ENCODE assay signal across 8 mouse cellular contexts in the genomic region with DNA sequence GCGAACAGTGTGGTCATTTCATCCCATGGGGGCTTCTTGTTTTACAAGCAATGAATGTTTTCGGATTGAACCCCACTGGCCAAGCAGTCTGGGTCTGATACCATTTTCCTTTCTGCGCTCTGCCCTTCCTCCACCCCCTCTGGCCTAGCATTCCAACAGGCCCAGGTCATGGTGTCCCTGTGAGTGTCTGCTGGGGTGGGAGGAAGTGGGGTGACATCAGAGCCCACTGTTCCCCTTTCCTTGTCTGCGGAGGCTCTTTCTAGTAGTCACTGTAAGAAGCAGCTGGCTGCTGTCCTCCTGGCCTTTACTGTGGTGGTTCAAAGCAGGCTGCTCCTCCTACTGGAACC. TPM values are rescaled to one million over a fixed set of nuclear protein-coding genes. Genes with fewer than 3 reads are reported as not detected.
DNase-seq lines count a peak whose midpoint lies in the region; ATAC-seq and TF ChIP-seq lines count a peak whose summit lies in the region.

No protein-coding gene starts in this region.

- peak overlapping the region; percentile 77 for H3K27ac ChIP-seq in hindbrain, embryonic 10.5 days
- no peak overlapping the region for H3K27ac ChIP-seq in hindbrain, embryonic 11.5 days (ENCODE audit: low read depth, low read length)
- peak overlapping the region; percentile 82 for H3K27ac ChIP-seq in liver, postnatal 0 days (ENCODE audit: low read depth)

- ATAC-seq in hindbrain, embryonic 11.5 days (ENCODE audit: low FRiP score) = no peak
- ATAC-seq in liver, postnatal 0 days = peak; percentile 71
- ATAC-seq in CD4-positive, CD25-positive, alpha-beta regulatory T cell, adult 4 months = no peak

- H3K4me3 ChIP-seq in hindbrain, embryonic 10.5 days = no peak overlapping the region
- no peak overlapping the region for H3K4me3 ChIP-seq in hindbrain, embryonic 11.5 days (ENCODE audit: low read depth, low read length)
- 0 out of 2 replicates have a peak overlapping the region, but pooled peaks have one; percentile 4 for H3K4me3 ChIP-seq in liver, postnatal 0 days (ENCODE audit: low read depth, low read length)

- no peak overlapping the region for H3K9ac ChIP-seq in hindbrain, embryonic 11.5 days (ENCODE audit: low read depth, low read length)
- H3K9ac ChIP-seq in liver, postnatal 0 days (replicated peaks) = no peak overlapping the region

- no peak for TF ChIP-seq CTCF in liver, postnatal 0 days (IDR thresholded peaks at IDR 0.05; ENCODE audit: low read depth)

- peaks cover 4% of the 10 kb centered on the region; the same call in 1 of the 2 replicates for H3K36me3 ChIP-seq in hindbrain, embryonic 10.5 days
- H3K36me3 ChIP-seq in hindbrain, embryonic 11.5 days (ENCODE audit: control insufficient read depth, insufficient read depth, low read length) = no peaks in the 10 kb centered on the region
- H3K36me3 ChIP-seq in liver, postnatal 0 days (replicated peaks; ENCODE audit: insufficient read depth, low read length) = no peaks in the 10 kb centered on the region

- peaks cover 95% of the 10 kb centered on the region for H3K4me1 ChIP-seq in hindbrain, embryonic 10.5 days (replicated peaks)
- H3K4me1 ChIP-seq in hindbrain, embryonic 11.5 days (replicated peaks; ENCODE audit: control insufficient read depth, insufficient read depth, low read length) = peaks cover 23% of the 10 kb centered on the region
- peaks cover 43% of the 10 kb centered on the region for H3K4me1 ChIP-seq in liver, postnatal 0 days (ENCODE audit: insufficient read depth)

- no peak overlapping the region for H3K4me2 ChIP-seq in hindbrain, embryonic 11.5 days (replicated peaks; ENCODE audit: low read depth, low read length)
- H3K4me2 ChIP-seq in liver, postnatal 0 days (ENCODE audit: low read depth, low read length) = peak overlapping the region; percentile 47; the same call in 1 of the 2 replicates

- WGBS in hindbrain, embryonic 10.5 days = 54% methylated on average over 4 of the region's 4 CpGs
- WGBS in hindbrain, embryonic 11.5 days = 55% methylated on average over 4 of the region's 4 CpGs
- 44% methylated on average over 4 of the region's 4 CpGs for whole genome bisulfite sequencing in liver, postnatal 0 days (ENCODE audit: insufficient replicate concordance)

- H3K9me3 ChIP-seq in hindbrain, embryonic 10.5 days = no peaks in the 10 kb centered on the region
- no peaks in the 10 kb centered on the region for H3K9me3 ChIP-seq in hindbrain, embryonic 11.5 days (ENCODE audit: control insufficient read depth, low read length)
- H3K9me3 ChIP-seq in liver, postnatal 0 days (ENCODE audit: low read length) = no peaks in the 10 kb centered on the region

- DNase-seq in hindbrain, embryonic 10.5 days (ENCODE audit: low spot score) = no peak
- no peak for DNase-seq in hindbrain, embryonic 11.5 days (ENCODE audit: low spot score)
- peak; percentile 51 for DNase-seq in adrenal gland, postnatal 25 days
- DNase-seq in heart, postnatal 4 days = peak; percentile 63
- peak; percentile 51 for DNase-seq in liver, postnatal 0 days
- no peak for DNase-seq in frontal cortex, postnatal 36 days (ENCODE audit: low spot score in 2 of 2)
- DNase-seq in layer of hippocampus, postnatal 14 days (ENCODE audit: low spot score in 2 of 2) = no peak

- no peaks in the 10 kb centered on the region for H3K27me3 ChIP-seq in hindbrain, embryonic 10.5 days (ENCODE audit: insufficient read depth, poor library complexity, severe bottlenecking)
- H3K27me3 ChIP-seq in hindbrain, embryonic 11.5 days (ENCODE audit: control insufficient read depth, insufficient read depth, low read length) = no peaks in the 10 kb centered on the region
- H3K27me3 ChIP-seq in liver, postnatal 0 days (ENCODE audit: insufficient read depth, low read length) = no peaks in the 10 kb centered on the region

- TF ChIP-seq EP300 in liver, postnatal 0 days (IDR thresholded peaks at IDR 0.05; ENCODE audit: low read depth) = no peak

RNA-seq across cellular contexts. Expression of a gene that starts 10.9 kb away (rescaled TPM):
- polyA plus RNA-seq in hindbrain, embryonic 10.5 days (2016; fragmentation: Nextera tagmentation; extraction: Ambion mirVana) = 16.0 and 16.9 TPM in 2 replicates
- polyA plus RNA-seq in hindbrain, embryonic 11.5 days (2014; fragmentation: Nextera tagmentation; extraction: Ambion mirVana) = 17.3 and 17.6 TPM in 2 replicates
- total RNA-seq in adrenal gland, postnatal 25 days (2021) = 17.8 and 27.7 TPM in 2 replicates
- 10 to 100 TPM; 12.1 to 12.8 TPM for total RNA-seq in heart, postnatal 4 days (2021)
- polyA plus RNA-seq in liver, postnatal 0 days (2015; fragmentation: Nextera tagmentation; extraction: Ambion mirVana) = 1.5 and 2.8 TPM in 2 replicates
- 1 to 10 TPM in 1 of 2 experiments, under 1 TPM in 1; 0.37 to 1.4 TPM for polyA plus RNA-seq in CD4-positive, CD25-positive, alpha-beta regulatory T cell, adult 4 months (2017; shearing (Covaris generic))
- 10 to 100 TPM; 20.4 to 26.0 TPM for total RNA-seq in layer of hippocampus, postnatal 14 days (2021)

Comparison
In these comparisons a context has a peak if more than half of its experiments do, and no peak if none do; other contexts are left out.
1. DNase-seq: peak in adrenal gland, postnatal 25 days (single experiment), heart, postnatal 4 days (single experiment) and liver, postnatal 0 days (single experiment); none in hindbrain, embryonic 10.5 days (single experiment), hindbrain, embryonic 11.5 days (single experiment), frontal cortex, postnatal 36 days (0 of 2) and layer of hippocampus, postnatal 14 days (0 of 2).